Mouse (Mus musculus) liver, embryonic 15.5 days (tissue): ENCODE data around the gene Mettl22. TPM values are rescaled to one million over a fixed set of nuclear protein-coding genes. Genes with fewer than 3 reads are reported as not detected.

ENCODE experiments used
- ATAC-seq: fragments of 200-750 bp; cut with Nextera tagmentation; 2 replicates; pipeline ENCODE4 v1.8.0; 2017; ENCODE audit warnings: moderate number of reproducible peaks, mild to moderate bottlenecking, moderate library complexity; ENCODE audit not compliant: insufficient read depth
- H3K27ac ChIP-seq: fragments of 300-500 bp; sonication (generic); replicated peaks from 2 replicates; pipeline ENCODE4 v1.5.1; 2015; ENCODE audit warnings: mild to moderate bottlenecking, inconsistent platforms
- H3K27me3 ChIP-seq: fragments of 300-500 bp; sonication (generic); 2 replicates; pipeline ENCODE4 v1.6.1; 2015; ENCODE audit warnings: mild to moderate bottlenecking, inconsistent platforms
- H3K36me3 ChIP-seq: fragments of 300-500 bp; sonication (generic); replicated peaks from 2 replicates; pipeline ENCODE4 v1.6.1; 2015; ENCODE audit warnings: moderate library complexity, mild to moderate bottlenecking, inconsistent platforms
- H3K4me1 ChIP-seq: fragments of 300-500 bp; sonication (generic); replicated peaks from 2 replicates; pipeline ENCODE4 v1.6.1; 2015; ENCODE audit warnings: inconsistent platforms
- H3K4me2 ChIP-seq: fragments of 300-500 bp; sonication (generic); 2 replicates; pipeline ENCODE4 v1.6.1; 2015; ENCODE audit warnings: moderate library complexity, mild to moderate bottlenecking, inconsistent platforms
- H3K4me3 ChIP-seq: fragments of 300-500 bp; sonication (generic); replicated peaks from 2 replicates; pipeline ENCODE4 v1.5.1; 2015; ENCODE audit warnings: mild to moderate bottlenecking, inconsistent platforms
- H3K9ac ChIP-seq: fragments of 300-500 bp; sonication (generic); 2 replicates; pipeline ENCODE4 v1.6.1; 2015; ENCODE audit warnings: moderate library complexity, mild to moderate bottlenecking, inconsistent platforms
- H3K9me3 ChIP-seq: fragments of 300-500 bp; sonication (generic); replicated peaks from 2 replicates; pipeline ENCODE4 v1.6.1; 2016; ENCODE audit warnings: inconsistent platforms
- WGBS: fragments of 180-500 bp; shearing (Covaris S2); methylation state at CpG from one replicate; pipeline ENCODE4 v1.1.7; 2015; ENCODE audit warnings: mixed read lengths; ENCODE audit not compliant: insufficient replicate concordance; 5-methylcytosine and 5-hydroxymethylcytosine counted together
- polyA plus RNA-seq: library from polyadenylated mRNA; unstranded; fragments of >200 nt; fragmentation: Nextera tagmentation; extraction: Ambion mirVana; gene quantifications from 2 replicates; pipeline ENCODE4 v1.2.1, GENCODE M21; 2015

The Mettl22 gene
- 7.3 and 7.7 TPM in 2 replicates for polyA plus RNA-seq

- H3K9me3 ChIP-seq = no peaks in the 10 kb centered on the region
- peak; percentile 98 for ATAC-seq
- peak within 1 kb of the TSS; percentile 69 for H3K4me3 ChIP-seq
- H3K9ac ChIP-seq = peak within 1 kb of the TSS; percentile 72
- WGBS = under 1% methylated on average over 48 of the region's 48 CpGs
- H3K27me3 ChIP-seq = peaks cover 5% of the 10 kb centered on the region; the same call in 1 of the 2 replicates
- H3K4me1 ChIP-seq = peaks cover 16% of the 10 kb centered on the region
- 0 out of 2 replicates have a peak, but pooled peaks cover 3% of the 10 kb centered on the region for H3K36me3 ChIP-seq
- peak within 1 kb of the TSS; percentile 92 for H3K4me2 ChIP-seq
- peak within 1 kb of the TSS; percentile 78 for H3K27ac ChIP-seq
Observed at GRCm38 (mm10) chr16:8470603-8471481, at the start of gene Mettl22. Gene Mettl22 (plus strand): TSS chr16:8470788.

GRCm38 (mm10) chr16:8420842-8421241, 49.7 kb upstream of the Mettl22 start:
- WGBS = 60% methylated on average over 4 of the region's 4 CpGs
- H3K27me3 ChIP-seq = peaks cover 42% of the 10 kb centered on the region
- no peak overlapping the region for H3K9ac ChIP-seq

GRCm38 (mm10) chr16:8423626-8424114, 46.9 kb upstream of the Mettl22 start:
- Histone ChIP-seq H3K36me3 (no peaks in the 10 kb centered on the region), H3K4me1 (no peaks in the 10 kb centered on the region), H3K27ac (no peak overlapping the region), H3K27me3 (peaks cover 62% of the 10 kb centered on the region), H3K9me3 (no peaks in the 10 kb centered on the region), H3K9ac (no peak overlapping the region), H3K4me2 (no peak overlapping the region), H3K4me3 (no peak overlapping the region)
- no peak for ATAC-seq
- WGBS = 37% methylated on average over 7 of the region's 7 CpGs

More at GRCm38 (mm10) chr16:8420842-8421241, 49.7 kb upstream of the Mettl22 start:
- no peak for ATAC-seq
- no peaks in the 10 kb centered on the region for H3K4me1 ChIP-seq
- H3K9me3 ChIP-seq = no peaks in the 10 kb centered on the region
- H3K4me3 ChIP-seq = no peak overlapping the region
- no peaks in the 10 kb centered on the region for H3K36me3 ChIP-seq
- no peak overlapping the region for H3K4me2 ChIP-seq
- no peak overlapping the region for H3K27ac ChIP-seq

GRCm38 (mm10) chr16:8424161-8424970, 46.2 kb upstream of the Mettl22 start:
- ATAC-seq = no peak
- Histone ChIP-seq H3K27me3 (peaks cover 62% of the 10 kb centered on the region), H3K4me2 (no peak overlapping the region), H3K9ac (no peak overlapping the region), H3K4me3 (no peak overlapping the region), H3K36me3 (no peaks in the 10 kb centered on the region), H3K4me1 (no peaks in the 10 kb centered on the region), H3K27ac (no peak overlapping the region), H3K9me3 (no peaks in the 10 kb centered on the region)
- 6% methylated on average over 43 of the region's 43 CpGs for WGBS

- no peak within 1 kb of the TSS for H3K9ac ChIP-seq
- H3K9me3 ChIP-seq = no peaks in the 10 kb centered on the region
- H3K27me3 ChIP-seq = peaks cover 62% of the 10 kb centered on the region
- no peak for ATAC-seq
- no peak within 1 kb of the TSS for H3K4me2 ChIP-seq
- no peak within 1 kb of the TSS for H3K27ac ChIP-seq
- H3K36me3 ChIP-seq = no peaks in the 10 kb centered on the region
- 5% methylated on average over 16 of the region's 16 CpGs for WGBS
- no peak within 1 kb of the TSS for H3K4me3 ChIP-seq
- H3K4me1 ChIP-seq = no peaks in the 10 kb centered on the region
Observed at GRCm38 (mm10) chr16:8424971-8425330, 45.6 kb upstream of the Mettl22 start, which contains the start of gene Tmem114. Gene Tmem114 (minus strand): TSS chr16:8425136.

- 53% methylated on average over 5 of the region's 5 CpGs for WGBS
- no peak overlapping the region for H3K9ac ChIP-seq
Observed at GRCm38 (mm10) chr16:8425736-8426135, 44.9 kb upstream of the Mettl22 start.

GRCm38 (mm10) chr16:8429531-8429930, 41.1 kb upstream of the Mettl22 start:
- H3K36me3 ChIP-seq = no peaks in the 10 kb centered on the region
- ATAC-seq = no peak
- H3K9ac ChIP-seq = no peak overlapping the region
- H3K27me3 ChIP-seq = peaks cover 33% of the 10 kb centered on the region
- 55% methylated on average over 4 of the region's 4 CpGs for WGBS
- H3K9me3 ChIP-seq = no peaks in the 10 kb centered on the region
- no peak overlapping the region for H3K4me2 ChIP-seq
- H3K4me1 ChIP-seq = no peaks in the 10 kb centered on the region
- H3K4me3 ChIP-seq = no peak overlapping the region
- no peak overlapping the region for H3K27ac ChIP-seq

More at GRCm38 (mm10) chr16:8425736-8426135, 44.9 kb upstream of the Mettl22 start:
- Histone ChIP-seq H3K4me1 (no peaks in the 10 kb centered on the region), H3K4me2 (no peak overlapping the region), H3K4me3 (no peak overlapping the region), H3K27me3 (peaks cover 62% of the 10 kb centered on the region), H3K9me3 (no peaks in the 10 kb centered on the region), H3K36me3 (no peaks in the 10 kb centered on the region), H3K27ac (no peak overlapping the region)
- no peak for ATAC-seq

GRCm38 (mm10) chr16:8432616-8433015, 38.0 kb upstream of the Mettl22 start:
- ATAC-seq = no peak
- WGBS = 42% methylated on average over 3 of the region's 3 CpGs
- no peaks in the 10 kb centered on the region for H3K36me3 ChIP-seq

GRCm38 (mm10) chr16:8444911-8445310, 25.7 kb upstream of the Mettl22 start:
- 64% methylated on average over 7 of the region's 7 CpGs for WGBS
- Histone ChIP-seq H3K36me3 (no peaks in the 10 kb centered on the region), H3K4me3 (no peak overlapping the region), H3K27me3 (no peaks in the 10 kb centered on the region), H3K4me2 (no peak overlapping the region), H3K27ac (no peak overlapping the region), H3K9ac (no peak overlapping the region), H3K4me1 (no peaks in the 10 kb centered on the region), H3K9me3 (no peaks in the 10 kb centered on the region)
- no peak for ATAC-seq

More at GRCm38 (mm10) chr16:8432616-8433015, 38.0 kb upstream of the Mettl22 start:
- Histone ChIP-seq H3K4me1 (no peaks in the 10 kb centered on the region), H3K27me3 (peaks cover 2% of the 10 kb centered on the region), H3K27ac (no peak overlapping the region), H3K4me2 (no peak overlapping the region), H3K4me3 (no peak overlapping the region), H3K9me3 (no peaks in the 10 kb centered on the region), H3K9ac (no peak overlapping the region)

- Histone ChIP-seq H3K36me3 (no peaks in the 10 kb centered on the region), H3K4me2 (no peak overlapping the region), H3K9ac (no peak overlapping the region), H3K9me3 (no peaks in the 10 kb centered on the region), H3K4me3 (no peak overlapping the region), H3K27me3 (no peaks in the 10 kb centered on the region), H3K4me1 (no peaks in the 10 kb centered on the region), H3K27ac (no peak overlapping the region)
- 59% methylated on average over 6 of the region's 6 CpGs for WGBS
- ATAC-seq = no peak
Observed at GRCm38 (mm10) chr16:8446256-8446655, 24.3 kb upstream of the Mettl22 start.

- Histone ChIP-seq H3K9ac (no peak overlapping the region), H3K27ac (no peak overlapping the region), H3K4me3 (no peak overlapping the region), H3K9me3 (no peaks in the 10 kb centered on the region), H3K4me1 (no peaks in the 10 kb centered on the region), H3K4me2 (no peak overlapping the region), H3K27me3 (no peaks in the 10 kb centered on the region), H3K36me3 (no peaks in the 10 kb centered on the region)
- no peak for ATAC-seq
- 81% methylated on average over 2 of the region's 2 CpGs for WGBS
Observed at GRCm38 (mm10) chr16:8453301-8453700, 17.3 kb upstream of the Mettl22 start.
